Mouse (Mus musculus) liver, embryonic 13.5 days (tissue): ENCODE data around the gene Nkx3-2. TPM values are rescaled to one million over a fixed set of nuclear protein-coding genes. Genes with fewer than 3 reads are reported as not detected.

ENCODE experiments used
- ATAC-seq: fragments of 200-750 bp; cut with Nextera tagmentation; 2 replicates; pipeline ENCODE4 v1.8.0; 2017; ENCODE audit warnings: low read depth, mild to moderate bottlenecking, moderate number of reproducible peaks, moderate library complexity
- DNase-seq: peaks from one replicate; pipeline ENCODE4 v3.0.0; 2022
- H3K27ac ChIP-seq: fragments of 300-500 bp; sonication (generic); 2 replicates; pipeline ENCODE4 v1.5.1; 2015; ENCODE audit warnings: moderate library complexity, mild to moderate bottlenecking, inconsistent platforms
- H3K27me3 ChIP-seq: fragments of 300-500 bp; sonication (generic); 2 replicates; pipeline ENCODE4 v1.6.1; 2015; ENCODE audit warnings: mild to moderate bottlenecking, inconsistent platforms
- H3K36me3 ChIP-seq: fragments of 300-500 bp; sonication (generic); 2 replicates; pipeline ENCODE4 v1.6.1; 2015; ENCODE audit warnings: mild to moderate bottlenecking, inconsistent platforms
- H3K4me1 ChIP-seq: fragments of 300-500 bp; sonication (generic); replicated peaks from 2 replicates; pipeline ENCODE4 v1.6.1; 2015; ENCODE audit warnings: inconsistent platforms
- H3K4me2 ChIP-seq: fragments of 300-500 bp; sonication (generic); 2 replicates; pipeline ENCODE4 v1.6.1; 2015; ENCODE audit warnings: inconsistent platforms, mild to moderate bottlenecking, moderate library complexity
- H3K4me3 ChIP-seq: fragments of 300-500 bp; sonication (generic); replicated peaks from 2 replicates; pipeline ENCODE4 v1.5.1; 2015; ENCODE audit warnings: mild to moderate bottlenecking, inconsistent platforms
- H3K9ac ChIP-seq: fragments of 300-500 bp; sonication (generic); 2 replicates; pipeline ENCODE4 v1.6.1; 2015; ENCODE audit warnings: mild to moderate bottlenecking, inconsistent platforms
- H3K9me3 ChIP-seq: fragments of 300-500 bp; sonication (generic); replicated peaks from 2 replicates; pipeline ENCODE4 v1.6.1; 2016; ENCODE audit warnings: inconsistent platforms
- WGBS: fragments of 180-500 bp; shearing (Covaris S2); methylation state at CpG from one replicate; pipeline ENCODE4 v1.1.7; 2015; ENCODE audit not compliant: insufficient replicate concordance; 5-methylcytosine and 5-hydroxymethylcytosine counted together
- polyA plus RNA-seq: library from polyadenylated mRNA; unstranded; fragments of >200 nt; fragmentation: Nextera tagmentation; extraction: Ambion mirVana; gene quantifications from 2 replicates; pipeline ENCODE4 v1.2.1, GENCODE M21; 2015

The Nkx3-2 gene
- polyA plus RNA-seq, 1 experiment from 2014 or later = not detected

GRCm38 (mm10) chr5:41744898-41745780 lies 19.2 kb downstream of the Nkx3-2 start:
- no peak overlapping the region for H3K4me3 ChIP-seq
- DNase-seq = no peak
- no peaks in the 10 kb centered on the region for H3K9me3 ChIP-seq
- no peaks in the 10 kb centered on the region for H3K4me1 ChIP-seq
- no peak overlapping the region for H3K27ac ChIP-seq
- WGBS = 6% methylated on average over 15 of the region's 15 CpGs
- H3K4me2 ChIP-seq = no peak overlapping the region
- ATAC-seq = no peak
- no peaks in the 10 kb centered on the region for H3K36me3 ChIP-seq
- no peak overlapping the region for H3K9ac ChIP-seq
- H3K27me3 ChIP-seq = peaks cover 62% of the 10 kb centered on the region

- Histone ChIP-seq H3K4me1 (no peaks in the 10 kb centered on the region), H3K4me3 (no peak overlapping the region)
These were observed 20.1 kb downstream of the Nkx3-2 start for GRCm38 (mm10) chr5:41744234-41744633.

GRCm38 (mm10) chr5:41738817-41739216 lies 25.5 kb downstream of the Nkx3-2 start:
- Histone ChIP-seq H3K9me3 (no peaks in the 10 kb centered on the region), H3K4me3 (no peak overlapping the region), H3K9ac (no peak overlapping the region), H3K27me3 (peaks cover 6% of the 10 kb centered on the region; the same call in 1 of the 2 replicates), H3K4me1 (no peaks in the 10 kb centered on the region), H3K4me2 (no peak overlapping the region), H3K36me3 (no peaks in the 10 kb centered on the region), H3K27ac (no peak overlapping the region)
- DNase-seq (no peak), ATAC-seq (no peak)
- 36% methylated on average over 6 of the region's 6 CpGs for WGBS

More at GRCm38 (mm10) chr5:41744234-41744633, 20.1 kb downstream of the Nkx3-2 start:
- H3K27me3 ChIP-seq = peaks cover 53% of the 10 kb centered on the region
- H3K36me3 ChIP-seq = no peaks in the 10 kb centered on the region
- WGBS = 6% methylated on average over 7 of the region's 7 CpGs
- H3K9me3 ChIP-seq = no peaks in the 10 kb centered on the region
- H3K4me2 ChIP-seq = no peak overlapping the region
- DNase-seq (no peak), ATAC-seq (no peak)
- H3K27ac ChIP-seq = no peak overlapping the region
- no peak overlapping the region for H3K9ac ChIP-seq

GRCm38 (mm10) chr5:41737039-41737438 lies 27.3 kb downstream of the Nkx3-2 start:
- no peak overlapping the region for H3K27ac ChIP-seq
- DNase-seq (no peak), ATAC-seq (no peak)
- H3K9me3 ChIP-seq = no peaks in the 10 kb centered on the region
- WGBS = 58% methylated on average over 5 of the region's 5 CpGs
- H3K27me3 ChIP-seq = no peaks in the 10 kb centered on the region
- H3K36me3 ChIP-seq = no peaks in the 10 kb centered on the region
- no peak overlapping the region for H3K9ac ChIP-seq
- no peak overlapping the region for H3K4me3 ChIP-seq
- no peak overlapping the region for H3K4me2 ChIP-seq
- no peaks in the 10 kb centered on the region for H3K4me1 ChIP-seq

GRCm38 (mm10) chr5:41727017-41727416 lies 37.3 kb downstream of the Nkx3-2 start:
- H3K4me3 ChIP-seq = no peak overlapping the region
- no peak for ATAC-seq
- DNase-seq = no peak
- H3K27me3 ChIP-seq = no peaks in the 10 kb centered on the region
- H3K9ac ChIP-seq = no peak overlapping the region
- no peaks in the 10 kb centered on the region for H3K36me3 ChIP-seq
- H3K27ac ChIP-seq = no peak overlapping the region
- WGBS = 24% methylated on average over 1 of the region's 1 CpGs
- no peak overlapping the region for H3K4me2 ChIP-seq
- H3K4me1 ChIP-seq = no peaks in the 10 kb centered on the region
- H3K9me3 ChIP-seq = no peaks in the 10 kb centered on the region

- no peak for DNase-seq
- 74% methylated on average over 6 of the region's 6 CpGs for WGBS
- no peak overlapping the region for H3K9ac ChIP-seq
- H3K36me3 ChIP-seq = no peaks in the 10 kb centered on the region
- no peaks in the 10 kb centered on the region for H3K27me3 ChIP-seq
- no peak overlapping the region for H3K4me2 ChIP-seq
- no peak for ATAC-seq
- H3K4me1 ChIP-seq = no peaks in the 10 kb centered on the region
- no peaks in the 10 kb centered on the region for H3K9me3 ChIP-seq
- no peak overlapping the region for H3K4me3 ChIP-seq
- no peak overlapping the region for H3K27ac ChIP-seq
These were observed 38.7 kb downstream of the Nkx3-2 start for GRCm38 (mm10) chr5:41725573-41725972.

Other genes starting within 250 kb of the Nkx3-2 start
- gene Rab28, start 56.3 kb downstream of the Nkx3-2 start, polyA plus RNA-seq = 24.1 and 27.6 TPM in 2 replicates
- 12.3 and 12.5 TPM in 2 replicates for gene Bod1l, start 79.8 kb upstream of the Nkx3-2 start, polyA plus RNA-seq